Mouse (Mus musculus): ENCODE measurements around the gene Gadl1. TPM values are rescaled to one million over a fixed set of nuclear protein-coding genes. Genes with fewer than 3 reads are reported as not detected.
"Not testable (repeated sequence)": the region's sequence is repeated elsewhere in the genome, so short reads cannot be mapped to it uniquely, and the experiment has no call there.

The Gadl1 gene
- total RNA-seq, 2 experiments from 2014 or later, result 1.8 to 5.0 TPM

- no peak for DNase-seq (ENCODE audit: low spot score)
These were observed 107.8 kb downstream of the Gadl1 start for GRCm38 (mm10) chr9:116017091-116017490.

GRCm38 (mm10) chr9:116018586-116018985 is 109.3 kb downstream of the Gadl1 start:
- DNase-seq (ENCODE audit: low spot score), result no peak

- no peak for DNase-seq (ENCODE audit: low spot score)
These were observed 116.1 kb downstream of the Gadl1 start for GRCm38 (mm10) chr9:116025371-116025770.

- no peak for DNase-seq (ENCODE audit: low spot score)
These were observed 119.8 kb downstream of the Gadl1 start for GRCm38 (mm10) chr9:116029076-116029475.

- no peak for DNase-seq (ENCODE audit: low spot score)
These were observed 123.5 kb downstream of the Gadl1 start for GRCm38 (mm10) chr9:116032711-116033110.

GRCm38 (mm10) chr9:116038275-116038674 is 129.0 kb downstream of the Gadl1 start:
- peak; percentile 6 for DNase-seq (ENCODE audit: low spot score)

- DNase-seq (ENCODE audit: low spot score), result no peak
These were observed 130.7 kb downstream of the Gadl1 start for GRCm38 (mm10) chr9:116039981-116040380.

GRCm38 (mm10) chr9:116040852-116041251 is 131.6 kb downstream of the Gadl1 start:
- not testable (repeated sequence) for DNase-seq (ENCODE audit: low spot score)

GRCm38 (mm10) chr9:116041369-116041768 is 132.1 kb downstream of the Gadl1 start:
- DNase-seq (ENCODE audit: low spot score), result no peak

GRCm38 (mm10) chr9:116041787-116042186 is 132.5 kb downstream of the Gadl1 start:
- DNase-seq (ENCODE audit: low spot score), result peak; percentile 74

GRCm38 (mm10) chr9:116049985-116050384 is 140.7 kb downstream of the Gadl1 start:
- no peak for DNase-seq (ENCODE audit: low spot score)

- no peak for DNase-seq (ENCODE audit: low spot score)
These were observed 144.7 kb downstream of the Gadl1 start for GRCm38 (mm10) chr9:116053976-116054375.

- DNase-seq (ENCODE audit: low spot score), result no peak
These were observed 149.2 kb downstream of the Gadl1 start for GRCm38 (mm10) chr9:116058475-116058874.

GRCm38 (mm10) chr9:116059156-116059555 is 149.9 kb downstream of the Gadl1 start:
- no peak for DNase-seq (ENCODE audit: low spot score)

- peak; percentile 11 for DNase-seq (ENCODE audit: low spot score)
These were observed 151.4 kb downstream of the Gadl1 start for GRCm38 (mm10) chr9:116060691-116061090.

- no peak for DNase-seq (ENCODE audit: low spot score)
These were observed 155.5 kb downstream of the Gadl1 start for GRCm38 (mm10) chr9:116064774-116065173.

- DNase-seq (ENCODE audit: low spot score), result not testable (repeated sequence)
These were observed 162.3 kb downstream of the Gadl1 start for GRCm38 (mm10) chr9:116071561-116071960.

GRCm38 (mm10) chr9:116076163-116076562 is 166.9 kb downstream of the Gadl1 start:
- no peak for DNase-seq (ENCODE audit: low spot score)

GRCm38 (mm10) chr9:116076946-116077345 is 167.7 kb downstream of the Gadl1 start:
- no peak for DNase-seq (ENCODE audit: low spot score)

- no peak for DNase-seq (ENCODE audit: low spot score)
These were observed 168.2 kb downstream of the Gadl1 start for GRCm38 (mm10) chr9:116077419-116077818.

- no peak for DNase-seq (ENCODE audit: low spot score)
These were observed 172.5 kb downstream of the Gadl1 start for GRCm38 (mm10) chr9:116081781-116082180.

- DNase-seq (ENCODE audit: low spot score), result no peak
These were observed 174.0 kb downstream of the Gadl1 start for GRCm38 (mm10) chr9:116083300-116083699.

- DNase-seq (ENCODE audit: low spot score), result no peak
These were observed 174.6 kb downstream of the Gadl1 start for GRCm38 (mm10) chr9:116083726-116084323.

Data from gastrocnemius, adult 18-20 months (tissue).